Mouse (Mus musculus): ENCODE measurements around the gene Narfl. TPM values are rescaled to one million over a fixed set of nuclear protein-coding genes. Genes with fewer than 3 reads are reported as not detected.
"Not testable (repeated sequence)": the region's sequence is repeated elsewhere in the genome, so short reads cannot be mapped to it uniquely, and the experiment has no call there.

The Narfl gene
- total RNA-seq, 2 experiments from 2014 or later: 37.4 to 39.8 TPM

GRCm38 (mm10) chr17:25794998-25795397 lies 21.4 kb downstream of the Narfl start:
- no peak for TF ChIP-seq CTCF (conservative IDR thresholded peaks at IDR 0.05)
- Histone ChIP-seq H3K4me3 (peak overlapping the region; percentile 41), H3K27ac (peak overlapping the region; percentile 95)
- DNase-seq (ENCODE audit: low spot score in 2 of 2): no peak

- no peak for TF ChIP-seq CTCF (conservative IDR thresholded peaks at IDR 0.05)
- peak; percentile 62 to 82 for DNase-seq (ENCODE audit: low spot score in 2 of 2)
- H3K27ac ChIP-seq: peak within 1 kb of the TSS; percentile 95
- peak within 1 kb of the TSS; percentile 64 for H3K4me3 ChIP-seq
These were observed 22.1 kb downstream of the Narfl start, which contains the start of gene AC134908.4 for GRCm38 (mm10) chr17:25795609-25796092. Gene AC134908.4 (minus strand): TSS chr17:25795659.

- Histone ChIP-seq H3K27ac (peak overlapping the region; percentile 95), H3K4me3 (peak overlapping the region; percentile 64)
- DNase-seq (ENCODE audit: low spot score in 2 of 2): no peak
- no peak for TF ChIP-seq CTCF (conservative IDR thresholded peaks at IDR 0.05)
These were observed 22.7 kb downstream of the Narfl start for GRCm38 (mm10) chr17:25796211-25796771.

DNA sequence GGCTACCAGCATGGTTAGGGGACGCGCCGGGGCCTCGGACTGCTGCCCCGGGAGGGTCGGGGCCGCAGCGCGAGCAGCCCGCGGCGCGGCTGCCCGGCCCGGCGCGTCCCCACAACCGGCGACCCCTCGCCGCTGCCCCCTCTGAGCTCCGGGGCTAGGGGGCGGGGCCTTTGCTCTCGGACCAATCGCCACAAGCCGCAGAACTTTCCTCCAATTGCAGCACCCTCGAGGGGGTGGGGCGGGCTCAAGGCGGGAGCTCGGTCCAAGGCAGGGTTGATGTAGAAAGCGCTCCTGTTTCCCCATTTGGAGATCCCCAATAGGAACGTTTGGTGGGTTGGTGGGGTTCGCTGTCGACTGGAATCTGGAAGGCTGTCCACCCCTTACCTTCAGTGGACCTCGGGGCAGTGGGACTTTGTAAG lies 23.4 kb downstream of the Narfl start, which contains the start of gene Metrn:
Gene Metrn, minus strand, starts transcription at position 186 of the 419 bp plus-strand sequence.
- Histone ChIP-seq H3K27ac (peak within 1 kb of the TSS; percentile 95), H3K4me3 (peak within 1 kb of the TSS; percentile 64)
- DNase-seq (ENCODE audit: low spot score in 2 of 2): peak; percentile 73 to 74
- TF ChIP-seq CTCF (conservative IDR thresholded peaks at IDR 0.05): no peak

DNA sequence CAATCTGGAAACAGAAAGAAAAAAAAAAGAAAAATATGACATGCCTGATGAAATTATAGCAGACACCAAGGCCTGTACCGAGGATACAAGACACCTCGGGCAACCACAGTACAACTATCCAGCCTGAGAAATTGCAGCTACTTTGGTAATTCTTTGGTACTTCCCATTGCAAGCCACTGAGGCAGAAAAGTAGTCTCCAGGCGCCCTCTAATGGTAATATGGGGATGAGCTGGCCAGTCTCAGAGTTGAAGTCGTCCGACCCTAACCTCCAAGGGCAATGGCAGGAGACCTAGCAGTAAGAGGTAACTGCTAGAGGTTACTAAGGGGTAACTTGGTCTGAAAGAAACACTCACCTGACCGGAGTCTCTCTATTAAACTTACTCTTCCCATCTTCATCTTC lies 27.5 kb downstream of the Narfl start:
- Histone ChIP-seq H3K4me3 (no peak overlapping the region), H3K27ac (peak overlapping the region; percentile 99)
- peak; percentile 95 for TF ChIP-seq CTCF (conservative IDR thresholded peaks at IDR 0.05)
- peak; percentile 75 to 77 for DNase-seq (ENCODE audit: low spot score in 2 of 2)

DNA sequence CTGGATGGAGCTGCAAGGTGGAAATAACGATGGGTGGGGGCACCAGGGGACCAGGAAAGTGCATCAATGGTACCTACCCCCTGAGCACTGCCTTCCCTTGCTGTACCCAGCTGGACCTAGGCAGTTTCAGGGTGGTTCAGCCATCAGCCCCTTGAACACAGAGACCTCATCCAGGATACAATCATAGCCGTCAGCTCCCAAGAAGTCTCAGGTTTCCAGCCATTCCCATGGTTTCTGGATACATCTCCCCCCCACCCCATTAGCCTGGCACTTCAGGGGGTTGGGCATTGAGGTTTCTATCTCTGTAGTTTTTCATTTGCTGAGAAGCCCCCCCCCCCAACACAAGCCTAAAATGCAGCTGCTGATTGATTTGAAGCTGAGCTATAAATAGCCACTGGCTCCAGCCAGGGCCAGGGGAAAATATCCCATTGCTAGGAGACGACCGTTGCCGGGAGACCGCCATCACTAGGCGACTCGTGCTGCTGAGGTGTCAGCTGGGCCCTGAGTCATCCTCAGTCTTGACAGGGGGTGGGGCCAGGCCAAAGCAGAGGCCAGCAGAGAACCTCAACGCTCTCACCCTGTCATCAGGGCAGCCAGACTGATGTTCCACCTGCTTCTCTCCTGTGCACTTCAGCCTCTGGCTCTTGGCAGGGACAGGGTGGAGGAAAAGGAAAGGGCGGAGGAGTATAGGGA lies 29.4 kb downstream of the Narfl start:
- no peak for TF ChIP-seq CTCF (conservative IDR thresholded peaks at IDR 0.05)
- peak overlapping the region; percentile 50 for H3K4me3 ChIP-seq
- peak overlapping the region; percentile 99 for H3K27ac ChIP-seq
- DNase-seq (ENCODE audit: low spot score in 2 of 2): peak; percentile 86 to 94

DNA sequence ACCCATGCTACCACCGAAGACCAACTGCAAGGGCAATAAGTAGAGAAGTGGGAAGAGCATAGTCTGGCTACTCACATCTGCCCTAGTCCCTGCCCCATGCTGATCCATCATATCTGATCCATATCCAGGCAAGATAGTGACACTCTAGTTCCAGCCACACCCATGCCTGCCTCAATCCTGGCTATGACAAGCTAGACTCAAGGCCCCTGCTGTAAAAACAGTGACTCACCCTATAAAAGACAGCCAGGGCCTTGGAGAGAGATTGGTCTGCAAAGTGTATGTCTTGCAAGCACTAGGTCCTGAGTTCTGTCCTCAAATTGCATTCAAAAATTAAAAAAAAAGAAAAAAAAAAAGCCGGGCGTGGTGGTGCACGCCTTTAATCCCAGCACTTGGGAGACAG lies 32.9 kb downstream of the Narfl start:
- no peak overlapping the region for H3K4me3 ChIP-seq
- no peak for TF ChIP-seq CTCF (conservative IDR thresholded peaks at IDR 0.05)
- DNase-seq (ENCODE audit: low spot score in 2 of 2): no peak

GRCm38 (mm10) chr17:25807452-25807851 lies 33.9 kb downstream of the Narfl start:
- peak; percentile 61 for TF ChIP-seq CTCF (conservative IDR thresholded peaks at IDR 0.05)

More for the DNA sequence above, 32.9 kb downstream of the Narfl start:
- H3K27ac ChIP-seq: no peak overlapping the region

DNA sequence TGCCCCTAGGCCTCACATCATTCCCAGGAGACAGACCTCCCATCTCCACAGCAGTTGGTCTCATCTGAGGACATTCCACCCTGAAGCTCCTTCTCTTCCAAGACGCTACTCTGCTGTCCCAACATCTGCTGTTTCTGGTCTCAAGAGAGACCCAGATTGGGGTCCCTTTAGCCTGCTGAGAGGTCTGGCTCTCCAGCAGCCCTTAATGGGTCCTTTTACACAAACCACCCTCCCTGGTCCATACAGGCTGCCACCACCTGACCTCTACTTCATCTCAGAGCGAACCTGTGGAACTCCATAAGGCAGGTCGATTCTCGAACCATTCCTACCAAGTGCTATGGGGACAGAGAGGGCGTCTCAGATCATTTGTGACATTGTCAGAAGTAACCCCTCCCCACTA lies 34.5 kb downstream of the Narfl start:
- TF ChIP-seq CTCF (conservative IDR thresholded peaks at IDR 0.05): no peak
- Histone ChIP-seq H3K27ac (peak overlapping the region; percentile 93; the same call in 1 of the 2 replicates), H3K4me3 (peak overlapping the region; percentile 89; the same call in 1 of the 2 replicates)
- DNase-seq (ENCODE audit: low spot score in 2 of 2): no peak

More at GRCm38 (mm10) chr17:25807452-25807851, 33.9 kb downstream of the Narfl start:
- H3K27ac ChIP-seq; H3K4me3 ChIP-seq; DNase-seq (ENCODE audit: low spot score in 2 of 2): not testable (repeated sequence)

DNA sequence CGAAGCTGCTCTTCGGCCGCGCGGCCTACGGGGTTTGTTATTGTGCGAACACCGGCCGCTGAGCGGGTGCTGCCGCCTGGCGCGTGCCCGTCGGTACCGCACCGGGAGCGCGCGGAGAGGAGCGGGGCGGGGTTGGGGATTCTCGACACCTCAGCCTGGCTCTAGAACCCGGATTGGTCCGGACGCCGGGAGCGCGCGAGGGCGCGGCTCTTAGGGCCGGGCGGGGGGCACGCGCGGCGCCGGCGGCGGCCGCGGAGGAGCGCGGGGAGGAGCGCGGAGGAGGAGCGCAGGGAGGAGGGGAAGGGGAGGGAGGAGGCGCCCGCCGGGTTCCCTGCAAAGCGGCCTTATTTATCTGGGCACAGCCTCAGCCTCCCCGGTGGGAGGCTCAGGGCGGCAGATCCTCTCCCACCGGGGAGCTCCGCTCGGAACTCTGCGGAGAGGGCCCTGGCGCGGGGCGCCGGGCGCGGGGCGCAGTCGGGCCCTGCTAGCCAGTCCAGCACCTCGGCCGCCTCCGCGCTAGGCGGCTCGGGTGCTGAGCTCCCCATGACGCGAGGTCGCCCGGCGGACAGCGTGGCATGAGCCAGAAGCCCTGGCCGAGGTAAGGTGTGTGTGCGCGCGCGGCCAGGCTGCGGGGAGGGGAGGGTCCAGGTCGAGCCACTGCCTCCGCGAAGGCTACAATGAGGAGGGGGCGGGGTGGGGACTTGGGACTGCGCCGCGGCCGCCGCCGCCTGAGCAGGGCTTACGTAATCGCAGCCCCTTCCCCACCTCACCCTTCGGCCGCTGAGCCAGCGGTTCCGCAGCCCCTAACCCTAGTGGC lies 35.4 kb downstream of the Narfl start, which contains the start of gene Fbxl16:
Gene Fbxl16, plus strand, starts transcription at position 297 of the 817 bp plus-strand sequence.
- peak within 1 kb of the TSS; percentile 89 for H3K4me3 ChIP-seq
- TF ChIP-seq CTCF (conservative IDR thresholded peaks at IDR 0.05): peak; percentile 73
- H3K27ac ChIP-seq: peak within 1 kb of the TSS; percentile 93
- DNase-seq (ENCODE audit: low spot score in 2 of 2): peak; percentile 91 to 92

DNA sequence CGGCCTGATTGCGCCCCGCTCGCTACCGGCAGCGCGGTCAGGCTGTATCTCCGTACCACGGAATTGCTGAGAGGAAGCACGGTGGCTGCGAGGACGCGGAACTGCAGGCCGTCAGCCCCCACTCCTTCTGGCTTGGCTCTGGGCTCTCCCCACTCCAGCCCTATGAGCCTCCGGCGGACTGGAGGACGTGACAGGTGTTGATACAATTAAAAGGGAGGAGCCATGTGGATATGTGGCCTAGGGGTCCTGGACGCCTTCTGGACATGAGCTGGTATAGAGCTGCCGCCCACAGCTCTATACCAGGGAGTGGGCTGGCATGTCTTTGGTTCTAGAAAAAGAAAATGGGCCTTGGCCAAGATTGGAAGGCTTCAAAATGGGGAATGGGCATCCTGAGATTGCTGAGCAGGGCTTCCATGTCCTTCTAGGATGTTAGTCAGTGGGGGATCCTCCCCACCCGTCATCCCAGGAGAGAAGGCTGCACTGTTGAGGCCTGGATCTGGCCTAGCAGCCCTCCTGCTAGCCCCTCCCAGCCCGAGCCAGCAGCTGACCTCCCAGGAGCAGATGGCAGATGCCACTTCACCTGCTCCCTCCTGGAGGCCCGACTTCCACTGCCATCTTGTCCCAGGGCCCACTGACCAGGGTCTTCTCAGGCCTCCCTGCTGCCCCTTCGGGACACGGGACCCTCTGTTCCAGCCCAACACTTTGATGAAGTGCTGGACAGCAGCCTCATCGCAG lies 36.2 kb downstream of the Narfl start:
- no peak for DNase-seq (ENCODE audit: low spot score in 2 of 2)
- no peak for TF ChIP-seq CTCF (conservative IDR thresholded peaks at IDR 0.05)
- peak overlapping the region; percentile 89 for H3K4me3 ChIP-seq

GRCm38 (mm10) chr17:25810890-25811289 lies 37.3 kb downstream of the Narfl start:
- no peak for TF ChIP-seq CTCF (conservative IDR thresholded peaks at IDR 0.05)
- H3K27ac ChIP-seq: peak overlapping the region; percentile 93
- DNase-seq (ENCODE audit: low spot score in 2 of 2): no peak
- peak overlapping the region; percentile 89 for H3K4me3 ChIP-seq

More for the DNA sequence above, 36.2 kb downstream of the Narfl start:
- peak overlapping the region; percentile 93 for H3K27ac ChIP-seq
